Mouse (Mus musculus) ES-E14 (cell line): ENCODE measurements around the gene Gpr82. TPM values are rescaled to one million over a fixed set of nuclear protein-coding genes. Genes with fewer than 3 reads are reported as not detected.

ENCODE experiments used
- DNase-seq: peaks from one replicate; pipeline ENCODE4 v3.0.0-alpha.2; 2013; ENCODE audit warnings: low read depth, low spot score
- H3K27ac ChIP-seq: 2 replicates; pipeline ENCODE4 v1.5.1; 2012; ENCODE audit warnings: low read depth, mild to moderate bottlenecking, low read length, moderate library complexity, mixed read lengths; ENCODE audit not compliant: poor library complexity, insufficient read depth, severe bottlenecking
- H3K36me3 ChIP-seq: 2 replicates; pipeline ENCODE4 v1.6.1; 2012; ENCODE audit warnings: mild to moderate bottlenecking, low read length, moderate library complexity, mixed read lengths; ENCODE audit not compliant: control insufficient read depth, poor library complexity, insufficient read depth, severe bottlenecking
- H3K4me1 ChIP-seq, 2 experiments: fragments of 150-350 bp in 1 of 2; sonication (generic) in 1 of 2; 2 replicates each; pipeline ENCODE4 v1.6.1; 2012; ENCODE audit warnings: low read length in 2 of 2, mild to moderate bottlenecking in 1 of 2, mixed read lengths in 1 of 2; ENCODE audit not compliant: control insufficient read depth in 2 of 2, insufficient read depth in 2 of 2, poor library complexity in 1 of 2
- H3K4me3 ChIP-seq, 2 experiments: fragments of 150-350 bp in 1 of 2; sonication (generic) in 1 of 2; 2 replicates each; pipeline ENCODE4 v1.5.1; 2012; ENCODE audit warnings: low read length in 2 of 2, low read depth in 1 of 2, mild to moderate bottlenecking in 1 of 2, mixed read lengths in 1 of 2; ENCODE audit not compliant: insufficient read depth in 1 of 2, poor library complexity in 1 of 2, severe bottlenecking in 1 of 2
- H3K9ac ChIP-seq: 2 replicates; pipeline ENCODE4 v1.6.1; 2012; ENCODE audit warnings: low read depth, mild to moderate bottlenecking, low read length, mixed read lengths; ENCODE audit not compliant: poor library complexity, insufficient read depth, severe bottlenecking
- H3K9me3 ChIP-seq: fragments of 150-350 bp; sonication (generic); 2 replicates; pipeline ENCODE4 v1.6.1; 2012; ENCODE audit warnings: low read depth, mild to moderate bottlenecking, low read length; ENCODE audit not compliant: control insufficient read depth, insufficient read depth
- CHD2 ChIP-seq: IDR thresholded peaks from 2 replicates; pipeline ENCODE4 v1.6.1; 2014; ENCODE audit warnings: mild to moderate bottlenecking, low read depth, low read length, inconsistent platforms
- HCFC1 ChIP-seq: IDR thresholded peaks from 2 replicates; pipeline ENCODE4 v1.6.1; 2012; ENCODE audit warnings: low read length, inconsistent platforms, borderline replicate concordance; ENCODE audit not compliant: insufficient read depth
- MAFK ChIP-seq: IDR thresholded peaks from 2 replicates; pipeline ENCODE4 v1.6.1; 2014; ENCODE audit warnings: mild to moderate bottlenecking, low read depth, low read length, inconsistent platforms; ENCODE audit not compliant: insufficient read depth
- ZC3H11A ChIP-seq: IDR thresholded peaks from 2 replicates; pipeline ENCODE4 v1.6.1; 2012; ENCODE audit warnings: low read depth, mild to moderate bottlenecking, inconsistent platforms, low read length, borderline replicate concordance
- ZNF384 ChIP-seq: IDR thresholded peaks from 2 replicates; pipeline ENCODE4 v1.6.1; 2012; ENCODE audit warnings: low read depth, low read length, inconsistent platforms
- in situ Hi-C, 2 experiments: fragments of 600-800 bp; cut with MboI; formaldehyde crosslinking; loops; one replicate each; pipeline ENCODE4 v1.15.1; 2025; ENCODE audit warnings: low sequenced_read_pairs in 2 of 2, inconsistent platforms in 1 of 2; ENCODE audit not compliant: unreplicated experiment in 2 of 2
- total RNA-seq: library from RNA; depleted of rRNA; stranded (reverse); fragments of 300-350 nt; gene quantifications from 2 replicates; pipeline ENCODE4 v1.2.3, GENCODE M21; 2012

Gene Gpr82
- total RNA-seq, 1 experiment: not detected

DNA sequence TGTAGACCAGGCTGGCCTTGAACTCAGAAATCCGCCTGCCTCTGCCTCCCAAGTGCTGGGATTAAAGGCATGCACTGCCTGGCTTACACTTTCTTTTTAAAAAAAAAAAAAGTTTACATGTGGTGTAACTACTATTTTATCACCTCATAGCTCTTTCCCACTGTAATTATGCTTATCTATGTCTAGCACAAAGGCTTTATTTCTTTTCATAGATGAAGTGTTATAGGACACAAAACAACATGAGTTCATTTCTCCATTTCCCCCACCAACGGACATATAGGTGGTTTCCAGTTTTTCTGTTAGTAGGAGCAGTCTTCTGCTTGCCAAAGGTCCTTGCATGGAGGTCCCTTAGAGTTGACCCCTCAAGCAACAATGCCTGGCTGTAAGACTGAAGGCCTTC is 9.3 kb upstream of the Gpr82 start:
- Histone ChIP-seq H3K27ac (no peak overlapping the region), H3K4me3 (no peak overlapping the region), H3K9ac (no peak overlapping the region), H3K36me3 (no peaks in the 10 kb centered on the region), H3K9me3 (no peaks in the 10 kb centered on the region), H3K4me1 (no peaks in the 10 kb centered on the region)
- DNase-seq: no peak
- TF ChIP-seq CHD2 (no peak), MAFK (no peak), ZC3H11A (no peak), HCFC1 (no peak), ZNF384 (no peak)
- in situ Hi-C loops: loop anchor here (25.0 kb wide), 1 partner anchor 415 kb away; no protein-coding TSS in a partner anchor

DNA sequence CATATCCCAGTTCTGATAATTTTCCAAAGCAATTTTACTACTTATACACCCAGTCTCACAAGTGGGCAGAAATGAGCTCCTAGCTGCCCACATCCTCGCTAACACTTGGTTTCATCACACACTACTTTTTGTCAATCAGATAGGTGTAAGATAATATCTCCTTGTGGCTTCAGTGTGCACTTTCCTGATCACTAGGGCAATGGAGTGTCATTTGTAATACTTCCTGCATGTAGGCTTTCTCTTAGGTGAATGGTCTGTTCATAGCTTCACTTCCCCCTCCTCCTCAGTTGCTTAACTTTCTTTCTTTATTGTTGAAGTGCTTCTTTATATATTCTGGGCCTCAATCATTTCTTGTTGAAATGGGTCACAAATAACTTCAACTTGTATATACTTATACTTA is 8.9 kb upstream of the Gpr82 start:
- H3K9ac ChIP-seq: no peak overlapping the region
- H3K4me1 ChIP-seq: no peaks in the 10 kb centered on the region
- in situ Hi-C loops: loop anchor here (25.0 kb wide), 1 partner anchor 415 kb away; no protein-coding TSS in a partner anchor
- H3K36me3 ChIP-seq: no peaks in the 10 kb centered on the region
- TF ChIP-seq HCFC1 (no peak), MAFK (no peak), ZC3H11A (no peak), CHD2 (no peak), ZNF384 (no peak)
- H3K27ac ChIP-seq: no peak overlapping the region
- no peak overlapping the region for H3K4me3 ChIP-seq
- DNase-seq: no peak
- no peaks in the 10 kb centered on the region for H3K9me3 ChIP-seq

DNA sequence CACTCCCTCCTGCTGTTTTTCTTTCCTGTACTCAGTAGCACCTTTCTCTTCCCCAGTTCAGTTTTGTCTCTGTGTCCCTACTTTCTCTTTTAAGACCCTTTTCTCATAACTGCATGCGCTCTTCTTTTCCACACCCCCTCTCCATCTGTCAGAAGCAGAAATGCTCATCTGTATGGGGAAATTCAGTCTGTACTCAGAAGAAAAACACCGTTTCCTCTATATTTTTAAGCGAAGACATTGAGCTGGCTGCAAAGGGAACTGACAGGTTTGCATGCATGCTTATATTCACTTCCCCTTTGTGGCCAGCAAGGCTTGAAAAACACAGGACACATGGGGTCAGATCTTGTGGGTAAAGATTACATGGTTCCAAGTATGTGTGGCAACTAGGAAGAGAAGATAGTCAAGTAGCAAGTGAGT is 6.2 kb upstream of the Gpr82 start:
- DNase-seq: no peak
- no peak overlapping the region for H3K9ac ChIP-seq
- no peaks in the 10 kb centered on the region for H3K9me3 ChIP-seq
- H3K27ac ChIP-seq: no peak overlapping the region
- H3K4me3 ChIP-seq: no peak overlapping the region
- H3K36me3 ChIP-seq: no peaks in the 10 kb centered on the region
- in situ Hi-C loops: loop anchor here (25.0 kb wide), 1 partner anchor 418 kb away; no protein-coding TSS in a partner anchor
- no peaks in the 10 kb centered on the region for H3K4me1 ChIP-seq
- no peak for TF ChIP-seq CHD2
- no peak for TF ChIP-seq ZNF384
- no peak for TF ChIP-seq MAFK
- TF ChIP-seq HCFC1: no peak
- TF ChIP-seq ZC3H11A: no peak

DNA sequence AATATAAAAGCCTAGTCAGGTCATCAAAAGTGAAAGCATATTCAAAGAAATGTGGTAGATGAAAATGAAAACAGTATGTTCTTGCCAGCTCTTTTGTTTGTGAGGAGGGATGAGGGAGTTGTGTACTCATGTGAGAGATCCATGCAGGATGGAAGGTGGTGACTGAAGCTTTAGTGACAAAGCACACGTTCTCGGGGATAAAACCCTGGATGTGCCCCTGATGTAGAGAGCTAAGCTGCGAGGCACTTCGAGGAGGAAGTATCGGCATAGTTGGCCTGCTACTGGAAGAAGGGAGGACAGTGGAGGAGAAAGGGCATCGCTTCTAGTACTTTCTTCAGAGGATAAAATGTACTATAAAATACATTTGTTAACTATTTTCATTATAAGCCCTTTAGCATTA is 5.3 kb upstream of the Gpr82 start:
- Histone ChIP-seq H3K4me1 (no peaks in the 10 kb centered on the region), H3K9ac (no peak overlapping the region), H3K27ac (no peak overlapping the region), H3K36me3 (no peaks in the 10 kb centered on the region), H3K9me3 (no peaks in the 10 kb centered on the region), H3K4me3 (no peak overlapping the region)
- in situ Hi-C loops: loop anchor here (25.0 kb wide), 1 partner anchor 419 kb away; no protein-coding TSS in a partner anchor
- TF ChIP-seq HCFC1: no peak
- TF ChIP-seq MAFK: no peak
- no peak for TF ChIP-seq ZNF384
- TF ChIP-seq CHD2: no peak
- TF ChIP-seq ZC3H11A: no peak
- no peak for DNase-seq

DNA sequence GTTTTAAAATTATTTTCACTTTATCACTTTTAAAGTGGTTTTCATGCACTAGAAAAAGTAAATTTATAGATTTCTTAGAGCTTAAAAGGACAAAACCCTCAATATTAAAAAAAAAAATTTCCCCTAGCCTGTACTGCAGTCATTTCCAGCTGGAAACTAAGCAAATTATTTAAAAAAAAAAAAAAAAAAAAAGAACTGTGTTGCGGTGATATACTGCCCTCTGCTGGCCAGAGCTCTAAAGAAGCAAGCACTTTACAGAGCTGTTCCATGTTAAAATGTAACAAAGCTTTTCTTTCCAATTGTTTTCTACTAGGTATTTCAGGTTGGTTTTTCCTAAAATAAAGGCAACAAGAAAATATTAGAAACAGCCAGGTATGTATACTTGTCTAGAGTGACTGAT is 4.4 kb upstream of the Gpr82 start:
- DNase-seq: no peak
- no peak overlapping the region for H3K27ac ChIP-seq
- TF ChIP-seq HCFC1 (no peak), ZNF384 (peak; percentile 98), ZC3H11A (0 out of 2 replicates have a peak, but pooled peaks have one; percentile 23), MAFK (no peak), CHD2 (no peak)
- H3K4me3 ChIP-seq: no peak overlapping the region
- no peak overlapping the region for H3K9ac ChIP-seq
- no peaks in the 10 kb centered on the region for H3K9me3 ChIP-seq
- H3K4me1 ChIP-seq: no peaks in the 10 kb centered on the region
- in situ Hi-C loops: loop anchor here (25.0 kb wide), 1 partner anchor 419 kb away; no protein-coding TSS in a partner anchor
- no peaks in the 10 kb centered on the region for H3K36me3 ChIP-seq
